Mouse (Mus musculus) urinary bladder, postnatal 36 days (tissue): ENCODE data around the gene Cnih4.

Source experiments
- DNase-seq, 2 experiments: peaks; one replicate each; pipeline ENCODE4 v3.0.0; 2022; ENCODE audit warnings: low spot score in 2 of 2, mixed read lengths in 1 of 2

Gene Cnih4

GRCm38 (mm10) chr1:181143950-181144836, at the start of gene Cnih4, which contains the start of gene Nvl:
TSS of gene Cnih4 (plus strand) at chr1:181144693.
TSS of gene Nvl (minus strand) at chr1:181144204.
- DNase-seq = peak; percentile 89 to 92

- no peak for DNase-seq
Observed at GRCm38 (mm10) chr1:181117112-181117511, 27.4 kb upstream of the Cnih4 start.

GRCm38 (mm10) chr1:181124145-181124544, 20.3 kb upstream of the Cnih4 start:
- no peak for DNase-seq

- DNase-seq = no peak
Observed at GRCm38 (mm10) chr1:181125916-181126315, 18.6 kb upstream of the Cnih4 start.

- no peak for DNase-seq
Observed at GRCm38 (mm10) chr1:181126766-181127165, 17.7 kb upstream of the Cnih4 start.

GRCm38 (mm10) chr1:181131915-181132314, 12.6 kb upstream of the Cnih4 start:
- no peak for DNase-seq

GRCm38 (mm10) chr1:181138730-181139129, 5.8 kb upstream of the Cnih4 start:
- DNase-seq = no peak

- no peak for DNase-seq
Observed at GRCm38 (mm10) chr1:181143609-181143949, 914 bp upstream of the Cnih4 start.

- DNase-seq = no peak
Observed at GRCm38 (mm10) chr1:181144966-181145365, 473 bp downstream of the Cnih4 start.

- no peak for DNase-seq
Observed at GRCm38 (mm10) chr1:181146187-181146586, 1.7 kb downstream of the Cnih4 start.

GRCm38 (mm10) chr1:181148540-181148939, 4.0 kb downstream of the Cnih4 start:
- no peak for DNase-seq

GRCm38 (mm10) chr1:181149373-181150017, 5.0 kb downstream of the Cnih4 start:
- no peak for DNase-seq

- DNase-seq = no peak
Observed at GRCm38 (mm10) chr1:181150431-181150826, 5.9 kb downstream of the Cnih4 start.

GRCm38 (mm10) chr1:181150827-181151534, 6.5 kb downstream of the Cnih4 start:
- DNase-seq = peak; percentile 83 to 88

- no peak for DNase-seq
Observed at GRCm38 (mm10) chr1:181151541-181151940, 7.0 kb downstream of the Cnih4 start.

- DNase-seq = no peak
Observed at GRCm38 (mm10) chr1:181167816-181168215, 23.3 kb downstream of the Cnih4 start.

- DNase-seq = no peak
Observed at GRCm38 (mm10) chr1:181168377-181168776, 23.9 kb downstream of the Cnih4 start.

- DNase-seq = no peak
Observed at GRCm38 (mm10) chr1:181170210-181170609, 25.7 kb downstream of the Cnih4 start.

GRCm38 (mm10) chr1:181188925-181189324, 44.4 kb downstream of the Cnih4 start:
- DNase-seq = no peak

GRCm38 (mm10) chr1:181199446-181199845, 55.0 kb downstream of the Cnih4 start:
- no peak for DNase-seq

- no peak for DNase-seq
Observed at GRCm38 (mm10) chr1:181210147-181210546, 65.7 kb downstream of the Cnih4 start.
